Mouse (Mus musculus) cerebellum, postnatal 14 days (tissue): ENCODE measurements around the gene Cacnb1.

Experiments used
- DNase-seq, 2 experiments: peaks; one replicate each; pipeline ENCODE4 v3.0.0; 2021; ENCODE audit warnings: mixed read lengths in 2 of 2

Cacnb1 gene

GRCm38 (mm10) chr11:97953939-97954275, 68.9 kb downstream of the Cacnb1 start:
- no peak for DNase-seq

GRCm38 (mm10) chr11:97953179-97953938, 69.5 kb downstream of the Cacnb1 start:
- no peak for DNase-seq

- no peak for DNase-seq
These were observed 70.3 kb downstream of the Cacnb1 start for GRCm38 (mm10) chr11:97952367-97953006.
